9 mouse cellular contexts compared by ENCODE assay signal in genomic region chr4:128858878-128859277, GRCm38 (mm10). TPM values are rescaled to one million over a fixed set of nuclear protein-coding genes. Genes with fewer than 3 reads are reported as not detected.
DNase-seq lines count a peak whose midpoint lies in the region; TF ChIP-seq lines count a peak whose summit lies in the region.
"Had no signal": no experiment of that assay in that cellular context is flagged by ENCODE, and none has a peak within 500 bp of the region (broad histone marks: within the 10 kb centered on the region; RNA-seq: fewer than 3 reads in every experiment).

No protein-coding gene starts in this region.

- no peaks in the 10 kb centered on the region for H3K4me1 ChIP-seq in kidney, adult 2 months (ENCODE audit: control insufficient read depth, insufficient read depth, low read length)
- H3K4me1 ChIP-seq in bone marrow, adult 2 months (ENCODE audit: control insufficient read depth, insufficient read depth, low read length): no peaks in the 10 kb centered on the region
- H3K4me1 ChIP-seq: midbrain, embryonic 12.5 days had no signal

- no peak overlapping the region for H3K27ac ChIP-seq in kidney, adult 2 months (ENCODE audit: insufficient read depth, low read depth, low read length)
- H3K27ac ChIP-seq in bone marrow, adult 2 months (ENCODE audit: control insufficient read depth, insufficient read depth, low read depth, low read length, poor library complexity): no peak overlapping the region
- H3K27ac ChIP-seq: midbrain, embryonic 12.5 days had no signal

- no peaks in the 10 kb centered on the region for H3K27me3 ChIP-seq in kidney, adult 2 months (replicated peaks; ENCODE audit: control insufficient read depth, insufficient read depth, low read length)
- H3K27me3 ChIP-seq: midbrain, embryonic 12.5 days had no signal

- H3K4me3 ChIP-seq in kidney, adult 2 months (ENCODE audit: insufficient read depth, low read depth, low read length): no peak overlapping the region
- H3K4me3 ChIP-seq in bone marrow, adult 2 months (replicated peaks; ENCODE audit: control insufficient read depth, low read depth, low read length): no peak overlapping the region
- H3K4me3 ChIP-seq: midbrain, embryonic 12.5 days had no signal

- 69% methylated on average over 4 of the region's 4 CpGs for WGBS in kidney, adult 2 months
- 59% methylated on average over 4 of the region's 4 CpGs for WGBS in bone marrow, adult 2 months

- TF ChIP-seq CTCF in kidney, adult 2 months (conservative IDR thresholded peaks at IDR 0.05; ENCODE audit: insufficient read depth, insufficient read length, low read depth, low read length): 0 out of 2 replicates have a peak, but pooled peaks have one; percentile 7
- peak; percentile 39; the same call in 1 of the 2 replicates for TF ChIP-seq CTCF in bone marrow, adult 2 months (IDR thresholded peaks at IDR 0.05; ENCODE audit: control insufficient read depth, insufficient read depth, low read length)

- TF ChIP-seq POLR2A in kidney, adult 2 months (IDR thresholded peaks at IDR 0.05; ENCODE audit: low read depth, low read length): no peak
- TF ChIP-seq POLR2A in bone marrow, adult 2 months (IDR thresholded peaks at IDR 0.05; ENCODE audit: borderline replicate concordance, control insufficient read depth, low read depth, low read length): no peak

- H3K36me3 ChIP-seq in kidney, adult 2 months (ENCODE audit: control insufficient read depth, insufficient read depth, low read length): no peaks in the 10 kb centered on the region
- H3K36me3 ChIP-seq: midbrain, embryonic 12.5 days had no signal

- DNase-seq in kidney, adult 2 months: no peak
- DNase-seq in kidney, postnatal 4 days: no peak
- DNase-seq in thymus, postnatal 4 days: peak; percentile 38
- DNase-seq in thymus, adult 18-20 months: no peak
- no peak for DNase-seq in Muller cell, postnatal 12 days (ENCODE audit: inconsistent ontology term)
- no peak for DNase-seq in left cerebral cortex, adult 8-10 months (ENCODE audit: low spot score in 2 of 2)
- DNase-seq in right cerebral cortex, adult 18-20 months: no peak

RNA-seq across cellular contexts. Expression of gene Trim62, which starts 24.5 kb away (rescaled TPM):
- polyA plus RNA-seq in kidney, adult 2 months (2012; rRNA removed): 3.3 and 3.7 TPM in 2 replicates
- polyA plus RNA-seq in bone marrow, adult 2 months (2011; ENCODE audit: insufficient read depth, insufficient read length, low replicate concordance, missing spikeins): 0.52 and 1.0 TPM in 2 replicates
- total RNA-seq in left cerebral cortex, adult 8-10 months (2022): 10 to 100 TPM; 17.4 to 20.0 (median 19.4) TPM

RNA-seq across cellular contexts. Expression of gene Zfp362, which starts 53.0 kb away (rescaled TPM):
- polyA plus RNA-seq in kidney, adult 2 months (2012; rRNA removed): 29.5 and 29.7 TPM in 2 replicates
- polyA plus RNA-seq in bone marrow, adult 2 months (2011; ENCODE audit: insufficient read depth, insufficient read length, low replicate concordance, missing spikeins): 10.3 and 12.1 TPM in 2 replicates
- total RNA-seq in left cerebral cortex, adult 8-10 months (2022): 10 to 100 TPM; 27.1 to 32.9 (median 30.1) TPM
